Mouse (Mus musculus) ES-Bruce4 (cell line): ENCODE data around the gene Trim56. TPM values are rescaled to one million over a fixed set of nuclear protein-coding genes. Genes with fewer than 3 reads are reported as not detected.
A peak's percentile ranks its signal among the peaks of the same experiment; 100 is the strongest.

ENCODE experiments used
- H3K27ac ChIP-seq: 2 replicates; pipeline ENCODE4 v1.5.1; 2012; ENCODE audit warnings: low read length, inconsistent platforms; ENCODE audit not compliant: insufficient read depth
- H3K27me3 ChIP-seq: 2 replicates; pipeline ENCODE4 v1.6.1; 2012; ENCODE audit warnings: mild to moderate bottlenecking, low read length, inconsistent platforms; ENCODE audit not compliant: control insufficient read depth, poor library complexity, insufficient read depth, severe bottlenecking
- H3K36me3 ChIP-seq: 2 replicates; pipeline ENCODE4 v1.6.1; 2012; ENCODE audit warnings: inconsistent platforms, mild to moderate bottlenecking, low read length, moderate library complexity; ENCODE audit not compliant: control insufficient read depth, poor library complexity, insufficient read depth, severe bottlenecking
- H3K4me1 ChIP-seq: one replicate; pipeline ENCODE4 v1.8.1; 2011; ENCODE audit warnings: low read length; ENCODE audit not compliant: control insufficient read depth, insufficient read depth
- H3K4me3 ChIP-seq: 2 replicates; pipeline ENCODE4 v1.5.1; 2011; ENCODE audit warnings: low read depth, mild to moderate bottlenecking, low read length
- H3K9ac ChIP-seq: 2 replicates; pipeline ENCODE4 v1.6.1; 2012; ENCODE audit warnings: low read depth, mild to moderate bottlenecking, inconsistent platforms; ENCODE audit not compliant: poor library complexity, severe bottlenecking
- H3K9me3 ChIP-seq: replicated peaks from 2 replicates; pipeline ENCODE4 v1.6.1; 2012; ENCODE audit warnings: mild to moderate bottlenecking, low read length, inconsistent platforms; ENCODE audit not compliant: control insufficient read depth, poor library complexity, insufficient read depth, severe bottlenecking
- CTCF ChIP-seq: IDR thresholded peaks from one replicate; pipeline ENCODE4 v1.8.1; 2011; ENCODE audit warnings: low read depth, low read length
- EP300 ChIP-seq: IDR thresholded peaks from 2 replicates; pipeline ENCODE4 v1.6.1; 2011; ENCODE audit warnings: low read depth, low read length; ENCODE audit not compliant: insufficient read depth
- POLR2A ChIP-seq: IDR thresholded peaks from one replicate; pipeline ENCODE4 v1.8.1; 2011; ENCODE audit warnings: low read length; ENCODE audit not compliant: insufficient read depth
- polyA plus RNA-seq: library from polyadenylated mRNA; stranded (reverse); fragments of >200 nt; gene quantifications from 2 replicates; pipeline ENCODE4 v1.2.4, GENCODE M21; 2011; ENCODE audit warnings: low read depth; ENCODE audit not compliant: missing spikeins, insufficient read depth, insufficient read length

The Trim56 gene
- polyA plus RNA-seq, 1 experiment: 16.1 TPM

GRCm38 (mm10) chr5:137110863-137111262, 5.1 kb downstream of the Trim56 start:
- no peak overlapping the region for H3K9ac ChIP-seq
- H3K27me3 ChIP-seq: no peaks in the 10 kb centered on the region
- H3K4me1 ChIP-seq: peaks cover 7% of the 10 kb centered on the region
- no peaks in the 10 kb centered on the region for H3K9me3 ChIP-seq
- TF ChIP-seq CTCF (no peak), EP300 (no peak), POLR2A (no peak)
- no peak overlapping the region for H3K4me3 ChIP-seq
- H3K27ac ChIP-seq: no peak overlapping the region
- H3K36me3 ChIP-seq: no peaks in the 10 kb centered on the region

DNA sequence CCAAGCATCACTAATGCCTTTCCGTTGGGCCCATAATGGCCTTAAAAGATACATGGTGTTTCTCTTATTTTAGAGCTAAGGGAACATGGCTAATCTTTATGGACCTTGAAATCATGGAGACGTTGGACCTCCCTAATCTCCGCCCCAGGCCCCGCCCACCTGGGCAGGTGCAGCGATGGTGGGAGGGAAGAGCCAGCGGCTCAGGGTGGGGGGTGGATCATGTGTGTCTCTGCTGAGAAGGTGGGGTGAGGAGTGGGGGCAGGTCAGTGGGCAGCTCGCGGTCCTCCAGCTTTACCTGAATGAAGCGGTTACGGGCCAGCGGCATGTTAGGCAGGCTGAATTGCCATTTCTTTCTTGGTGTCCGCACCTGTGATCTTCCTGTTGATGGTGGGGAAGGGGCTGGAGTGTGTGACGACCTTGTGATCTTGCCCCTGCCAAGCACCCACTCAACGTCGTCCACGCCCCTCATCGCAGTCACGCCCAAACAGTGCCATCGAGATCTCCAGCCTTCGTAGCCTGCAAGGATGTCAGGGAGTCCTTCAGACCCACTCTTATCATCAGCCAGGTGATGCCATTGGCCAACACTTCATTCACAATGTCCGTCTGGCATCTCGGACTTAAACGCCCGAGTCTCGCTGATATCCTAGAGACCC, 5.9 kb downstream of the Trim56 start:
- H3K9ac ChIP-seq: no peak overlapping the region
- TF ChIP-seq POLR2A (no peak), CTCF (no peak), EP300 (no peak)
- peaks cover 6% of the 10 kb centered on the region for H3K4me1 ChIP-seq
- no peak overlapping the region for H3K27ac ChIP-seq
- no peaks in the 10 kb centered on the region for H3K9me3 ChIP-seq
- H3K4me3 ChIP-seq: peak overlapping the region; percentile 20
- H3K36me3 ChIP-seq: no peaks in the 10 kb centered on the region
- no peaks in the 10 kb centered on the region for H3K27me3 ChIP-seq

DNA sequence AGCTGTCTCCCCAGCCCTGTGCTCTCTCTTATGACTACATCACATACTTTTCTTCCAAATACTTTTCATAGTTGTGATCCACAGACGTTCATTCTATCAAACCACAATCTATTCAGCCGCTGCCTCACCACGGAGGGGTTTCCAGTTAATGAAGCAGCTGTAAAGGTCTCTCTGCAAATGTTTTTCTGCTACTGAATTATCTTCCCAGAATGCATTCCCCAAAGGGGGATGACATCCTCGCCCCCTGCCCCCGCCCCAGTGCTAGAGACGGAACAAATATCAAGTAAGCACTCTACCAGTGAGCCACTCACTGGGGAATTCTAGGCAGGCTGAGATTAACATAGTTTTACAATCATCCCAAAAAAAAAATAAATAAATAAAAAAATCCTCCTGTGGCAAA, 7.9 kb downstream of the Trim56 start:
- no peak overlapping the region for H3K9ac ChIP-seq
- H3K4me1 ChIP-seq: peaks cover 3% of the 10 kb centered on the region
- no peak overlapping the region for H3K27ac ChIP-seq
- no peaks in the 10 kb centered on the region for H3K9me3 ChIP-seq
- H3K4me3 ChIP-seq: no peak overlapping the region
- H3K36me3 ChIP-seq: no peaks in the 10 kb centered on the region
- no peak for TF ChIP-seq POLR2A
- no peak for TF ChIP-seq CTCF
- no peak for TF ChIP-seq EP300
- no peaks in the 10 kb centered on the region for H3K27me3 ChIP-seq

- H3K9ac ChIP-seq: no peak overlapping the region
- TF ChIP-seq EP300: no peak
- no peak for TF ChIP-seq POLR2A
- no peak for TF ChIP-seq CTCF
- H3K27ac ChIP-seq: no peak overlapping the region
- H3K9me3 ChIP-seq: no peaks in the 10 kb centered on the region
- no peaks in the 10 kb centered on the region for H3K27me3 ChIP-seq
- no peak overlapping the region for H3K4me3 ChIP-seq
- peaks cover 3% of the 10 kb centered on the region for H3K4me1 ChIP-seq
- no peaks in the 10 kb centered on the region for H3K36me3 ChIP-seq
Observed at GRCm38 (mm10) chr5:137107670-137108069, 8.3 kb downstream of the Trim56 start.

DNA sequence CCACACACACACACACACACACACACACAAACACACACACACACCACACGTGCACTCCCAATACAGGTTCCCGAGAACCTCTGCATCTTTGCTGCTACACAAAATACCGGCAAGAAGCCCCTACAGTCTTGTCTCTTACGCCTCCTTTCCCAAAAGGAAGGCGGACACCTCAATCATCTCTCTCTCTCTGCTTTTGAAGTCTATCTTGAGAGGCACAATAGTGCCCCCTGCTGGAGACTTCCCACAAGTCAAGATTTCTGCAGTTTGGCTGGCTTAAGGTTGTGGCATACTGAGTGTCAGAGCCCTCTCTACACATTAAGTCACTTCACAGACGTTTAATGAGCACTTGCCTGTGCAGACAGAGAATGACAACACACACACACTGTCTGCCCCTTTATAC, 9.0 kb downstream of the Trim56 start:
- no peaks in the 10 kb centered on the region for H3K9me3 ChIP-seq
- H3K36me3 ChIP-seq: no peaks in the 10 kb centered on the region
- peak; percentile 27 for TF ChIP-seq CTCF
- TF ChIP-seq EP300: no peak
- no peak overlapping the region for H3K27ac ChIP-seq
- H3K27me3 ChIP-seq: no peaks in the 10 kb centered on the region
- peaks cover 5% of the 10 kb centered on the region for H3K4me1 ChIP-seq
- no peak overlapping the region for H3K9ac ChIP-seq
- H3K4me3 ChIP-seq: no peak overlapping the region

- no peak overlapping the region for H3K4me3 ChIP-seq
- peaks cover 5% of the 10 kb centered on the region for H3K4me1 ChIP-seq
- TF ChIP-seq CTCF (no peak), POLR2A (no peak), EP300 (no peak)
- H3K36me3 ChIP-seq: no peaks in the 10 kb centered on the region
- H3K27ac ChIP-seq: no peak overlapping the region
- H3K27me3 ChIP-seq: no peaks in the 10 kb centered on the region
- no peaks in the 10 kb centered on the region for H3K9me3 ChIP-seq
- no peak overlapping the region for H3K9ac ChIP-seq
Observed at GRCm38 (mm10) chr5:137106434-137106833, 9.6 kb downstream of the Trim56 start.
